Mouse (Mus musculus) liver, embryonic 15.5 days (tissue): ENCODE results near the gene Gm20792. TPM values are rescaled to one million over a fixed set of nuclear protein-coding genes. Genes with fewer than 3 reads are reported as not detected.
"Not testable (repeated sequence)": the region's sequence is repeated elsewhere in the genome, so short reads cannot be mapped to it uniquely, and the experiment has no call there.

Experiments used
- ATAC-seq: fragments of 200-750 bp; cut with Nextera tagmentation; 2 replicates; pipeline ENCODE4 v1.8.0; 2017; ENCODE audit warnings: moderate number of reproducible peaks, mild to moderate bottlenecking, moderate library complexity; ENCODE audit not compliant: insufficient read depth
- H3K27ac ChIP-seq: fragments of 300-500 bp; sonication (generic); replicated peaks from 2 replicates; pipeline ENCODE4 v1.5.1; 2015; ENCODE audit warnings: mild to moderate bottlenecking, inconsistent platforms
- H3K27me3 ChIP-seq: fragments of 300-500 bp; sonication (generic); 2 replicates; pipeline ENCODE4 v1.6.1; 2015; ENCODE audit warnings: mild to moderate bottlenecking, inconsistent platforms
- H3K36me3 ChIP-seq: fragments of 300-500 bp; sonication (generic); replicated peaks from 2 replicates; pipeline ENCODE4 v1.6.1; 2015; ENCODE audit warnings: moderate library complexity, mild to moderate bottlenecking, inconsistent platforms
- H3K4me1 ChIP-seq: fragments of 300-500 bp; sonication (generic); replicated peaks from 2 replicates; pipeline ENCODE4 v1.6.1; 2015; ENCODE audit warnings: inconsistent platforms
- H3K4me2 ChIP-seq: fragments of 300-500 bp; sonication (generic); 2 replicates; pipeline ENCODE4 v1.6.1; 2015; ENCODE audit warnings: moderate library complexity, mild to moderate bottlenecking, inconsistent platforms
- H3K4me3 ChIP-seq: fragments of 300-500 bp; sonication (generic); replicated peaks from 2 replicates; pipeline ENCODE4 v1.5.1; 2015; ENCODE audit warnings: mild to moderate bottlenecking, inconsistent platforms
- H3K9ac ChIP-seq: fragments of 300-500 bp; sonication (generic); 2 replicates; pipeline ENCODE4 v1.6.1; 2015; ENCODE audit warnings: moderate library complexity, mild to moderate bottlenecking, inconsistent platforms
- H3K9me3 ChIP-seq: fragments of 300-500 bp; sonication (generic); replicated peaks from 2 replicates; pipeline ENCODE4 v1.6.1; 2016; ENCODE audit warnings: inconsistent platforms
- WGBS: fragments of 180-500 bp; shearing (Covaris S2); methylation state at CpG from one replicate; pipeline ENCODE4 v1.1.7; 2015; ENCODE audit warnings: mixed read lengths; ENCODE audit not compliant: insufficient replicate concordance; 5-methylcytosine and 5-hydroxymethylcytosine counted together
- polyA plus RNA-seq: library from polyadenylated mRNA; unstranded; fragments of >200 nt; fragmentation: Nextera tagmentation; extraction: Ambion mirVana; gene quantifications from 2 replicates; pipeline ENCODE4 v1.2.1, GENCODE M21; 2015

The Gm20792 gene
- not detected in 2 replicates for polyA plus RNA-seq

GRCm38 (mm10) chrY:48311555-48311954 is at the start of gene Gm20792:
Gm20792 (plus strand) TSS chrY:48311855.
- not testable (repeated sequence) for ATAC-seq, H3K9ac ChIP-seq, H3K36me3 ChIP-seq, H3K4me1 ChIP-seq, H3K27me3 ChIP-seq, H3K4me3 ChIP-seq, H3K27ac ChIP-seq, H3K9me3 ChIP-seq, H3K4me2 ChIP-seq
- no CpG with 5 or more reads among the region's 8 CpGs for WGBS
